In genomic region chr16:78922644-78923043, GRCm38 (mm10) we compare ENCODE assay signal across 21 mouse cellular contexts. TPM values are rescaled to one million over a fixed set of nuclear protein-coding genes. Genes with fewer than 3 reads are reported as not detected.
DNase-seq lines count a peak whose midpoint lies in the region; ATAC-seq and TF ChIP-seq lines count a peak whose summit lies in the region.
"Had no signal": no experiment of that assay in that cellular context is flagged by ENCODE, and none has a peak within 500 bp of the region (broad histone marks: within the 10 kb centered on the region; RNA-seq: fewer than 3 reads in every experiment).

No protein-coding gene starts in this region.

- H3K4me2 ChIP-seq in forebrain, embryonic 14.5 days (ENCODE audit: low read length): no peak overlapping the region
- H3K4me2 ChIP-seq in forebrain, embryonic 11.5 days (ENCODE audit: low read depth, low read length, severe bottlenecking): no peak overlapping the region
- H3K4me2 ChIP-seq in forebrain, embryonic 16.5 days (ENCODE audit: low read length): no peak overlapping the region
- H3K4me2 ChIP-seq in hindbrain, embryonic 16.5 days (ENCODE audit: low read length): no peak overlapping the region
- H3K4me2 ChIP-seq: embryonic facial prominence, embryonic 12.5 days had no signal

- no peaks in the 10 kb centered on the region for H3K4me1 ChIP-seq in forebrain, embryonic 14.5 days (ENCODE audit: control insufficient read depth, insufficient read depth, low read length)
- H3K4me1 ChIP-seq in forebrain, embryonic 11.5 days (replicated peaks; ENCODE audit: control insufficient read depth, insufficient read depth, low read length): no peaks in the 10 kb centered on the region
- 0 out of 2 replicates have a peak, but pooled peaks cover 3% of the 10 kb centered on the region for H3K4me1 ChIP-seq in forebrain, embryonic 16.5 days (replicated peaks; ENCODE audit: control insufficient read depth, insufficient read depth, low read length)
- H3K4me1 ChIP-seq in hindbrain, embryonic 16.5 days (ENCODE audit: control insufficient read depth, insufficient read depth, low read depth, low read length): no peaks in the 10 kb centered on the region
- H3K4me1 ChIP-seq: embryonic facial prominence, embryonic 10.5 days; embryonic facial prominence, embryonic 12.5 days had no signal

- no peaks in the 10 kb centered on the region for H3K27me3 ChIP-seq in forebrain, embryonic 14.5 days (replicated peaks; ENCODE audit: control insufficient read depth, insufficient read depth, low read length)
- no peaks in the 10 kb centered on the region for H3K27me3 ChIP-seq in forebrain, embryonic 11.5 days (ENCODE audit: control insufficient read depth, insufficient read depth, low read length)
- no peaks in the 10 kb centered on the region for H3K27me3 ChIP-seq in forebrain, embryonic 16.5 days (replicated peaks; ENCODE audit: control insufficient read depth, insufficient read depth, low read length)
- no peaks in the 10 kb centered on the region for H3K27me3 ChIP-seq in hindbrain, embryonic 16.5 days (replicated peaks; ENCODE audit: control insufficient read depth, insufficient read depth, low read length)
- H3K27me3 ChIP-seq: embryonic facial prominence, embryonic 12.5 days had no signal

- no peak for TF ChIP-seq POLR2A in brain, embryonic 14.5 days (IDR thresholded peaks at IDR 0.05; ENCODE audit: borderline replicate concordance, extremely low read depth, insufficient read depth, insufficient read length, poor library complexity, severe bottlenecking)

- no peak overlapping the region for H3K4me3 ChIP-seq in forebrain, embryonic 14.5 days (ENCODE audit: low read depth, low read length)
- H3K4me3 ChIP-seq in forebrain, embryonic 11.5 days (ENCODE audit: low read depth, low read length): no peak overlapping the region
- H3K4me3 ChIP-seq in forebrain, embryonic 16.5 days (replicated peaks; ENCODE audit: low read length): no peak overlapping the region
- H3K4me3 ChIP-seq in hindbrain, embryonic 16.5 days (ENCODE audit: low read length): no peak overlapping the region
- H3K4me3 ChIP-seq: embryonic facial prominence, embryonic 10.5 days; embryonic facial prominence, embryonic 12.5 days; gastrocnemius, adult 2 months had no signal

- H3K36me3 ChIP-seq in forebrain, embryonic 14.5 days (ENCODE audit: control insufficient read depth, insufficient read depth, low read length): no peaks in the 10 kb centered on the region
- no peaks in the 10 kb centered on the region for H3K36me3 ChIP-seq in forebrain, embryonic 11.5 days (ENCODE audit: control insufficient read depth, insufficient read depth, low read length)
- no peaks in the 10 kb centered on the region for H3K36me3 ChIP-seq in forebrain, embryonic 16.5 days (ENCODE audit: control insufficient read depth, insufficient read depth)
- no peaks in the 10 kb centered on the region for H3K36me3 ChIP-seq in hindbrain, embryonic 16.5 days (ENCODE audit: control insufficient read depth, insufficient read depth, low read length)
- H3K36me3 ChIP-seq: embryonic facial prominence, embryonic 10.5 days; embryonic facial prominence, embryonic 12.5 days had no signal

- ATAC-seq in forebrain, embryonic 14.5 days: peak; percentile 60; the same call in 1 of the 2 replicates
- no peak for ATAC-seq in forebrain, embryonic 11.5 days (replicated peaks; ENCODE audit: low FRiP score)
- peak; percentile 85 for ATAC-seq in forebrain, embryonic 16.5 days
- ATAC-seq in hindbrain, embryonic 16.5 days: no peak

- no peak for TF ChIP-seq CTCF in brain, embryonic 14.5 days (IDR thresholded peaks at IDR 0.05; ENCODE audit: borderline replicate concordance, extremely low read depth, insufficient read depth, insufficient read length)

- no peaks in the 10 kb centered on the region for H3K9me3 ChIP-seq in forebrain, embryonic 14.5 days (replicated peaks; ENCODE audit: control insufficient read depth, low read length)
- no peaks in the 10 kb centered on the region for H3K9me3 ChIP-seq in forebrain, embryonic 11.5 days (ENCODE audit: control insufficient read depth, low read length)
- no peaks in the 10 kb centered on the region for H3K9me3 ChIP-seq in forebrain, embryonic 16.5 days (ENCODE audit: control insufficient read depth, low read length)
- H3K9me3 ChIP-seq in hindbrain, embryonic 16.5 days (ENCODE audit: control insufficient read depth, low read length): no peaks in the 10 kb centered on the region
- H3K9me3 ChIP-seq: embryonic facial prominence, embryonic 10.5 days; embryonic facial prominence, embryonic 12.5 days had no signal

- DNase-seq in forebrain, embryonic 14.5 days (ENCODE audit: low spot score): peak; percentile 56
- DNase-seq in forebrain, embryonic 11.5 days (ENCODE audit: low spot score): no peak
- peak; percentile 1 for DNase-seq in brain, adult 2 months (ENCODE audit: low read depth, low spot score)
- DNase-seq in brain, embryonic 14.5 days (ENCODE audit: low read depth): peak; percentile 63
- DNase-seq in cerebellum, adult 11 months: no peak
- DNase-seq in frontal cortex, postnatal 14 days (ENCODE audit: low spot score in 2 of 2): no peak
- DNase-seq: adrenal gland, adult 8-10 months; adrenal gland, postnatal 14 days; adrenal gland, postnatal 36 days; cerebellum, adult 11-12 months; cerebellum, adult 2 months; cerebellum, adult 9-10 months; cerebellum, postnatal 10 days; cerebellum, postnatal 25 days; gastrocnemius, adult 2 months; gastrocnemius, postnatal 10 days had no signal

- no peak overlapping the region for H3K9ac ChIP-seq in forebrain, embryonic 14.5 days (ENCODE audit: low read length)
- no peak overlapping the region for H3K9ac ChIP-seq in forebrain, embryonic 11.5 days (ENCODE audit: low read length)
- no peak overlapping the region for H3K9ac ChIP-seq in forebrain, embryonic 16.5 days (replicated peaks; ENCODE audit: low read depth, low read length)
- no peak overlapping the region for H3K9ac ChIP-seq in hindbrain, embryonic 16.5 days (ENCODE audit: low read depth, low read length)
- H3K9ac ChIP-seq: embryonic facial prominence, embryonic 12.5 days had no signal

- no peak overlapping the region for H3K27ac ChIP-seq in forebrain, embryonic 14.5 days (ENCODE audit: low read depth, low read length)
- no peak overlapping the region for H3K27ac ChIP-seq in forebrain, embryonic 11.5 days (ENCODE audit: low read depth, low read length)
- no peak overlapping the region for H3K27ac ChIP-seq in forebrain, embryonic 16.5 days (ENCODE audit: low read length)
- H3K27ac ChIP-seq in hindbrain, embryonic 16.5 days (ENCODE audit: low read depth, low read length): no peak overlapping the region
- H3K27ac ChIP-seq: embryonic facial prominence, embryonic 10.5 days; embryonic facial prominence, embryonic 12.5 days; gastrocnemius, adult 2 months had no signal

- WGBS in forebrain, embryonic 14.5 days: 41% methylated on average over 5 of the region's 5 CpGs
- WGBS in forebrain, embryonic 11.5 days: 73% methylated on average over 5 of the region's 5 CpGs
- 31% methylated on average over 5 of the region's 5 CpGs for WGBS in forebrain, embryonic 16.5 days
- 66% methylated on average over 5 of the region's 5 CpGs for WGBS in hindbrain, embryonic 16.5 days

RNA-seq across cellular contexts. Expression of gene Chodl, which starts 8.1 kb away (rescaled TPM):
- polyA plus RNA-seq in forebrain, embryonic 14.5 days (2014; fragmentation: Nextera tagmentation; extraction: Ambion mirVana): 5.7 and 8.5 TPM in 2 replicates
- polyA plus RNA-seq in forebrain, embryonic 11.5 days (2014; fragmentation: Nextera tagmentation; extraction: Ambion mirVana): 1.9 and 2.2 TPM in 2 replicates
- polyA plus RNA-seq in brain, embryonic 14.5 days (2012; rRNA removed): 4.4 and 6.4 TPM in 2 replicates
- 8.8 and 10.6 TPM in 2 replicates for polyA plus RNA-seq in forebrain, embryonic 16.5 days (2015; fragmentation: Nextera tagmentation; extraction: Ambion mirVana)
- polyA plus RNA-seq in hindbrain, embryonic 16.5 days (2015; fragmentation: Nextera tagmentation; extraction: Ambion mirVana): 26.7 and 32.2 TPM in 2 replicates
- polyA plus RNA-seq: C2C12 had no signal

Comparison
In these comparisons a context has a peak if more than half of its experiments do, and no peak if none do; other contexts are left out.
1. ATAC-seq: peak in forebrain, embryonic 14.5 days (single experiment) and forebrain, embryonic 16.5 days (single experiment); none in forebrain, embryonic 11.5 days (single experiment) and hindbrain, embryonic 16.5 days (single experiment).
2. DNase-seq: peak in forebrain, embryonic 14.5 days (single experiment), brain, adult 2 months (single experiment) and brain, embryonic 14.5 days (single experiment); none in forebrain, embryonic 11.5 days (single experiment), cerebellum, adult 11 months (single experiment) and frontal cortex, postnatal 14 days (0 of 2).